Mouse (Mus musculus) kidney, adult 10 weeks (tissue): ENCODE data around the gene Clvs2. TPM values are rescaled to one million over a fixed set of nuclear protein-coding genes. Genes with fewer than 3 reads are reported as not detected.

ENCODE experiments used
- polyA plus RNA-seq: library from polyadenylated mRNA; stranded (reverse); fragments of 350-450 nt; fragmentation: Illumina TruSeq; extraction: RNeasy Lipid Tissue Mini Kit (QIAGEN cat#74804); gene quantifications from one replicate; pipeline ENCODE4 v1.2.3, GENCODE M21; 2014; ENCODE audit warnings: low read depth, low replicate concordance

The Clvs2 gene
- not detected for polyA plus RNA-seq

DNA sequence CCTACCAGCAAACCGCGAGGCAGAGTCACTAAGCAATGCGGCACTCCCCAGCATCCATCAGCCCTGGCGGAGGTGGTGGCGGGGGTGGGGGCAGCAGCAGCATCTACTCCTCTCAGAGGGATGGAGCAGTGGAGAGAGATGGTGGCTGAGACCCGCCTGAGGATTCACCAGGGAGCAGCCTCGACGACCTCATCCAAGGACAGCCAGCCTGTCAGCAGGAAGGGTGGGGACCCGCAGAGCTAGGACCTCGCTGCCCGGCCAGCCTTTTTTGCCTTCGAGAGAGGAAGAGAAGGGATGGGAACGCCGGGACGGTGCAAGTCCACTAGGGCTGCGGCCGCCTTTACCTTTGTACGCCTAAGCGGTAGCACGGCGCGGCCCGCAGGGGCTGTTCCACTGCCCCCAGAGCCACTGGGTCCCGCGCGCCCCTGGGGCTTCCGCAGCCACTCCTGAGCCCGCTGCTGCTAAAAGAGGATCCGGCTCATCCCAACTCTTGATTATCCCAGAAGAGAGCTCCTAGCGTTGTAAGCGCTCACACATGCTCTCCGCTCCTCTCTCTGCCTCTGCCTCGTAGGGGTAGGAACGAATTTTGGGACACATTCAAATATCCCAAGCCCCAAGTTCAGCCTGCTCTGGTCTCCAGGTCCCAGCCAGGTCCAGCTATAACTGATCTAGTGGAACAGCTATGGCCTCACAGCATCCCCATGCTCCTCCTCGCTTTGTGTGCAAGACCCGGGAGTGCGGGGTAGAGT lies at the start of gene Clvs2:
TSS of gene Clvs2 (minus strand) at position 639 of the 749 bp plus-strand sequence.

Other genes with a start within 250 kb of the Clvs2 start
- not detected for gene Sult3a2, start 161.9 kb upstream of the Clvs2 start, polyA plus RNA-seq
- not detected for gene Sult3a1, start 233.0 kb upstream of the Clvs2 start, polyA plus RNA-seq